Mouse (Mus musculus) heart, postnatal 0 days (tissue): Measurements from ENCODE around the gene Zfp978.
"Not testable (repeated sequence)": the region's sequence is repeated elsewhere in the genome, so short reads cannot be mapped to it uniquely, and the experiment has no call there.

Experiments
- CTCF ChIP-seq: IDR thresholded peaks from 2 replicates; pipeline ENCODE4 v1.5.1; 2016; ENCODE audit warnings: antibody characterized with exemption, control low read depth, low read depth
- EP300 ChIP-seq: IDR thresholded peaks from 2 replicates; pipeline ENCODE4 v1.6.1; 2016; ENCODE audit warnings: antibody characterized with exemption, low read depth

GRCm38 (mm10) chr4:147416365-147416764 lies 55.3 kb downstream of the Zfp978 start:
- not testable (repeated sequence) for TF ChIP-seq CTCF, EP300
